Mouse (Mus musculus) hindbrain, embryonic 11.5 days (tissue): ENCODE measurements around the gene Atoh1. TPM values are rescaled to one million over a fixed set of nuclear protein-coding genes. Genes with fewer than 3 reads are reported as not detected.
A peak's percentile ranks its signal among the peaks of the same experiment; 100 is the strongest.

Source experiments
- ATAC-seq: fragments of 200-750 bp; cut with Nextera tagmentation; 2 replicates; pipeline ENCODE4 v1.8.0; 2017; ENCODE audit warnings: mild to moderate bottlenecking, moderate TSS enrichment, moderate library complexity; ENCODE audit not compliant: low FRiP score
- DNase-seq: peaks from one replicate; pipeline ENCODE4 v3.0.0-alpha.2; 2015; ENCODE audit warnings: low spot score
- H3K27ac ChIP-seq: fragments of 300-500 bp; sonication (generic); 2 replicates; pipeline ENCODE4 v1.5.1; 2014; ENCODE audit warnings: mild to moderate bottlenecking, low read depth, low read length
- H3K27me3 ChIP-seq: fragments of 300-500 bp; sonication (generic); 2 replicates; pipeline ENCODE4 v1.6.1; 2014; ENCODE audit warnings: mild to moderate bottlenecking, low read length, moderate library complexity, mixed read lengths; ENCODE audit not compliant: control insufficient read depth, insufficient read depth
- H3K36me3 ChIP-seq: fragments of 300-500 bp; sonication (generic); 2 replicates; pipeline ENCODE4 v1.6.1; 2014; ENCODE audit warnings: mild to moderate bottlenecking, low read length, moderate library complexity, mixed read lengths; ENCODE audit not compliant: control insufficient read depth, insufficient read depth
- H3K4me1 ChIP-seq: fragments of 300-500 bp; sonication (generic); replicated peaks from 2 replicates; pipeline ENCODE4 v1.6.1; 2014; ENCODE audit warnings: low read length, mixed read lengths; ENCODE audit not compliant: control insufficient read depth, insufficient read depth
- H3K4me2 ChIP-seq: fragments of 300-500 bp; sonication (generic); replicated peaks from 2 replicates; pipeline ENCODE4 v1.6.1; 2014; ENCODE audit warnings: mild to moderate bottlenecking, low read depth, low read length
- H3K4me3 ChIP-seq: fragments of 300-500 bp; sonication (generic); 2 replicates; pipeline ENCODE4 v1.5.1; 2014; ENCODE audit warnings: low read depth, low read length
- H3K9ac ChIP-seq: fragments of 300-500 bp; sonication (generic); 2 replicates; pipeline ENCODE4 v1.6.1; 2014; ENCODE audit warnings: low read depth, low read length
- H3K9me3 ChIP-seq: fragments of 300-500 bp; sonication (generic); 2 replicates; pipeline ENCODE4 v1.6.1; 2016; ENCODE audit warnings: low read length; ENCODE audit not compliant: control insufficient read depth
- WGBS: fragments of 180-500 bp; shearing (Covaris S2); extraction: QIAGEN DNeasy Blood & Tissue Kit; methylation state at CpG from one replicate; pipeline ENCODE4 v1.1.7; 2014; 5-methylcytosine and 5-hydroxymethylcytosine counted together
- polyA plus RNA-seq: library from polyadenylated mRNA; unstranded; fragments of >200 nt; fragmentation: Nextera tagmentation; extraction: Ambion mirVana; gene quantifications from 2 replicates; pipeline ENCODE4 v1.2.1, GENCODE M21; 2014

Atoh1 gene
- polyA plus RNA-seq, 1 experiment from 2014 or later, result 24.8 TPM

DNA sequence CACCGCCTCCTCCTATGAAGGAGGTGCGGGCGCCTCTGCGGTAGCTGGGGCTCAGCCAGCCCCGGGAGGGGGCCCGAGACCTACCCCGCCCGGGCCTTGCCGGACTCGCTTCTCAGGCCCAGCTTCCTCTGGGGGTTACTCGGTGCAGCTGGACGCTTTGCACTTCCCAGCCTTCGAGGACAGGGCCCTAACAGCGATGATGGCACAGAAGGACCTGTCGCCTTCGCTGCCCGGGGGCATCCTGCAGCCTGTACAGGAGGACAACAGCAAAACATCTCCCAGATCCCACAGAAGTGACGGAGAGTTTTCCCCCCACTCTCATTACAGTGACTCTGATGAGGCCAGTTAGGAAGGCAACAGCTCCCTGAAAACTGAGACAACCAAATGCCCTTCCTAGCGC lies 1.1 kb downstream of the Atoh1 start:
- WGBS, result under 1% methylated on average over 19 of the region's 19 CpGs
- peaks cover 16% of the 10 kb centered on the region for H3K4me1 ChIP-seq
- no peak for ATAC-seq
- H3K36me3 ChIP-seq, result no peaks in the 10 kb centered on the region
- H3K27ac ChIP-seq, result peak overlapping the region; percentile 53; the same call in 1 of the 2 replicates
- peak overlapping the region; percentile 37 for H3K4me3 ChIP-seq
- peaks cover 72% of the 10 kb centered on the region for H3K27me3 ChIP-seq
- peak overlapping the region; percentile 27; the same call in 1 of the 2 replicates for H3K9ac ChIP-seq
- peak overlapping the region; percentile 73 for H3K4me2 ChIP-seq
- peak; percentile 69 for DNase-seq
- no peaks in the 10 kb centered on the region for H3K9me3 ChIP-seq

- peak overlapping the region; percentile 73; the same call in 1 of the 2 replicates for H3K4me2 ChIP-seq
- no peaks in the 10 kb centered on the region for H3K9me3 ChIP-seq
- ATAC-seq (no peak), DNase-seq (peak; percentile 58)
- H3K36me3 ChIP-seq, result no peaks in the 10 kb centered on the region
- H3K9ac ChIP-seq, result no peak overlapping the region
- peak overlapping the region; percentile 37 for H3K4me3 ChIP-seq
- WGBS, result 3% methylated on average over 14 of the region's 14 CpGs
- H3K4me1 ChIP-seq, result peaks cover 16% of the 10 kb centered on the region
- peaks cover 76% of the 10 kb centered on the region for H3K27me3 ChIP-seq
- H3K27ac ChIP-seq, result no peak overlapping the region
Observed at GRCm38 (mm10) chr6:64730506-64731020, 1.6 kb downstream of the Atoh1 start.

- no peak overlapping the region for H3K4me3 ChIP-seq
- peak; percentile 41 for DNase-seq
- H3K27ac ChIP-seq, result no peak overlapping the region
- no peaks in the 10 kb centered on the region for H3K9me3 ChIP-seq
- no peak overlapping the region for H3K4me2 ChIP-seq
- no peak for ATAC-seq
- H3K9ac ChIP-seq, result no peak overlapping the region
- H3K4me1 ChIP-seq, result peaks cover 16% of the 10 kb centered on the region
- peaks cover 79% of the 10 kb centered on the region for H3K27me3 ChIP-seq
- 6% methylated on average over 7 of the region's 7 CpGs for WGBS
- H3K36me3 ChIP-seq, result no peaks in the 10 kb centered on the region
Observed at GRCm38 (mm10) chr6:64731126-64731525, 2.2 kb downstream of the Atoh1 start.

DNA sequence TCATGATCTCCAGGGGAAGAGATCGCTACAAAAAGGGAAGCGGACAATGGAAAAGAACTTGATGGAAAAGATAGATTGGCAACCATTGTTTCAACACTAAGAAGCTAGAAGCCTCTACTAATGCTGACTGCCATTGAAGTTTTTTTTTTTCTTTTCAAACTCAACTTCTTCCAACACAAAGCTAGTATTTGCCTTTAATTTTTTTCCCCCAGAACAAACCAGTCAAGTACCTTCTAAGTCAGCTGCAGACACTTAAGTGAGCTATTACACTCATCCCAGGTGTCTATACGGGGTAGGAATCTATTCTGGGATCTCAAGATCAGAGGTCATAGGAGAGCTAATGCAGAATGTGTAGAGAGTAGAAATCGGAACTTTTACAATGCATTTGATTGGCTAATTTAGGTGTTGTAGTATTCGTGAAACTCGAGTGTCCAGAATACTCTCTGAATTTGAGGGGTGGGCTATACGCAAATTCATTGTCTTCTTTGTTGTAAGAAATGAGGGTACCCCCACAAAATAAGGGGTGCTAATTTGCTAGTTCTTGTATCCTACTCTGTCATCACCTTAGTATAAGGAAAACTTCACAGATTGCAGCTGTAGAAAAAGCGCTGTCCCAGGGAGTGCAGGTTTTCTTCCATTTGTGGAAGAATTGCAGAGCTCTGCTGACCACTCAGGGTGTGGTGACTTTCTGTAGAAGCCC lies 2.8 kb downstream of the Atoh1 start:
- Histone ChIP-seq H3K27me3 (peaks cover 80% of the 10 kb centered on the region), H3K27ac (no peak overlapping the region), H3K36me3 (no peaks in the 10 kb centered on the region), H3K4me1 (peaks cover 16% of the 10 kb centered on the region), H3K9ac (no peak overlapping the region), H3K4me3 (no peak overlapping the region), H3K4me2 (no peak overlapping the region; the same call in 1 of the 2 replicates), H3K9me3 (no peaks in the 10 kb centered on the region)
- ATAC-seq, result no peak
- peak; percentile 31 for DNase-seq
- 3% methylated on average over 8 of the region's 8 CpGs for WGBS

GRCm38 (mm10) chr6:64733311-64733710 lies 4.4 kb downstream of the Atoh1 start:
- H3K27ac ChIP-seq, result no peak overlapping the region
- no peak overlapping the region for H3K4me2 ChIP-seq
- peaks cover 12% of the 10 kb centered on the region for H3K4me1 ChIP-seq
- WGBS, result under 1% methylated on average over 4 of the region's 4 CpGs
- H3K9me3 ChIP-seq, result no peaks in the 10 kb centered on the region
- peak; percentile 31 for DNase-seq
- H3K9ac ChIP-seq, result no peak overlapping the region
- ATAC-seq, result no peak
- H3K27me3 ChIP-seq, result peaks cover 65% of the 10 kb centered on the region
- H3K36me3 ChIP-seq, result no peaks in the 10 kb centered on the region
- H3K4me3 ChIP-seq, result no peak overlapping the region

DNA sequence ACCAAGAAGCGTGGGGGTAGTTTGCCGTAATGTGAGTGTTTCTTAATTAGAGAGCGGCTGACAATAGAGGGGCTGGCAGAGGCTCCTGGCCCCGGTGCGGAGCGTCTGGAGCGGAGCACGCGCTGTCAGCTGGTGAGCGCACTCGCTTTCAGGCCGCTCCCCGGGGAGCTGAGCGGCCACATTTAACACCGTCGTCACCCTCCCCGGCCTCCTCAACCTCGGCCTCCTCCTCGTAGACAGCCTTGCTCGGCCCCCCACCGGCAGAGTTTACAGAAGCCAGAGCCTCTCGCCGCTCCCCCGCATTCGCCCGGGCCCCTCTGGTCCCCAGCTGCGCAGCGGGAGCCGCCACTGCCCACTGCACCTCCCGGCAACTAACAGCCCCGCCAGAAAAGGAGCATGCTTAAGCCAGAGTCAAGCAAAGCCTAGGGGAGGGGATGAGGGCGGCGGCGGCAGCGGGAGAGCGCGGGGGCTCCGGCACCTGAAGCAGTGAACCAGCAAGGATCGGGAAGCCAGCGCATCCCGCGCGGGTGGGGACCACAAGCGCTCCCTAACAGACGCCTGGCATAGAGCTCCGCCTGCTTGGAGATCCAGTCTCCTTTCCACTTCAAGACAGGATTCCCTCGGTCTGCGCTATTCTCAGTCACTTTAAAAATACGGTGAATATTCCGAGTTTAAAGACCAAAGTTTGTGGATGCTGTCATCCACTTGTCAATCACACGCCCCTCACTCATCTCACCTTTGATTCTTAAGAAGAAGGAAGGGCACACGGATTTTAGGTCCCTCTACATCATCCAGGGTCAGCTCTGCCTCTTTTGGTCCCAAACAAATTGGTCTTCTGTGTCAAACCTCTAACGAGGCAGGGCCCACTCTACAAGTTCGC lies 5.8 kb downstream of the Atoh1 start:
- Histone ChIP-seq H3K4me1 (peaks cover 7% of the 10 kb centered on the region), H3K27ac (peak overlapping the region; percentile 43; the same call in 1 of the 2 replicates), H3K4me3 (peak overlapping the region; percentile 51), H3K36me3 (no peaks in the 10 kb centered on the region), H3K9me3 (no peaks in the 10 kb centered on the region), H3K9ac (no peak overlapping the region), H3K4me2 (peak overlapping the region; percentile 80), H3K27me3 (peaks cover 53% of the 10 kb centered on the region)
- 1% methylated on average over 54 of the region's 54 CpGs for WGBS
- ATAC-seq, result peak; percentile 83
- peak; percentile 75 for DNase-seq

DNA sequence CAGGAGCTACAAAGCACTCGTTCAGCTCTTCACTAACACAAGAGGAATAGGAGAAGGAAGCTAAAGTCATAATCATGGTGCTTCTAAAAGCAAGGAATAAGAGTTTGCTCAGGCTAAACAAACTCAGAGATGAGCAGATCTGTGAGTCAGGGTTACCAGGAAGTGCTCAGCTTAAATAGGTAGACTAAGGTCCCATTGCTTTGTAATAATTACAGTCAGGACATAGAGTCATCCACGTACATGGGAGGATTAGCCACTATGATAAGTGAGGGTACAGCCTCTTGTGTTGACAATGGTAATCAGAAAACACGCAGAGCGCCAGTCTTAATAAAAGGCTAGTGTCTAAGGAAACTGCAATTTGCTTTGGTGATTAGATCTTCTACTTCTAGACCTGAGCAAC lies 7.4 kb downstream of the Atoh1 start:
- H3K36me3 ChIP-seq, result no peaks in the 10 kb centered on the region
- H3K4me2 ChIP-seq, result no peak overlapping the region
- no peak overlapping the region for H3K4me3 ChIP-seq
- H3K9ac ChIP-seq, result no peak overlapping the region
- no peak overlapping the region for H3K27ac ChIP-seq
- no peak for DNase-seq
- H3K4me1 ChIP-seq, result peaks cover 3% of the 10 kb centered on the region
- ATAC-seq, result no peak
- H3K27me3 ChIP-seq, result peaks cover 42% of the 10 kb centered on the region
- 66% methylated on average over 4 of the region's 4 CpGs for WGBS
- H3K9me3 ChIP-seq, result no peaks in the 10 kb centered on the region

DNA sequence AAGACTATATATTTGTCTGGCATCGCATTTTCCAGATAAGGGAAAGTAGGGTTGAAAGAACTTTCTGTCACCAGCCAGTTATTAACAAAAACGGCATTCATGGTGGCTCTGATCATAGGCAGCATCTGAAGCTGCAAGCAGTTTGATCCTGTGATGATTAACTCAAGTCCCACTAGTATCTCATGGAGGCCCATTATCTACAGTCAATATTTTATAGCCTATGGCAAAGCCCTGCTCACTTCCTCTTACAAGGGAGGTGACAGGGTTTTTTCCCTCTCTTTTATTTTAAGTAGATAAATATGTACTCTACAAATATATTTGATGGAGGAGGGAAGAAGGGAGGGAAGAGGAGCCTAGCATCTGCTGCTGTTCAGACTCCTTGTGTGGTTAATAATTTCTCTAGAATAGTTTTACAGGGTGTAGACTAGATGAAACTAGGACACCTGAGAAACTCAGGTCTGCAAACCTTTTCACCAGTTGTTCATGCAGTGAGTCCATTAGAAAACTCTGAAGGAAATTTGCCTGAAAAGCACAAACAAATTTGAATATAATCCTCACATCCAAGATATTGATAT lies 14.1 kb downstream of the Atoh1 start:
- H3K4me2 ChIP-seq, result no peak overlapping the region
- no peak for DNase-seq
- H3K27me3 ChIP-seq, result no peaks in the 10 kb centered on the region
- no peaks in the 10 kb centered on the region for H3K36me3 ChIP-seq
- no peak overlapping the region for H3K27ac ChIP-seq
- ATAC-seq, result no peak
- 82% methylated on average over 2 of the region's 2 CpGs for WGBS
- no peak overlapping the region for H3K4me3 ChIP-seq
- no peaks in the 10 kb centered on the region for H3K9me3 ChIP-seq
- H3K4me1 ChIP-seq, result no peaks in the 10 kb centered on the region
- H3K9ac ChIP-seq, result no peak overlapping the region
